Mouse (Mus musculus) heart, embryonic 12.5 days (tissue): ENCODE measurements around the gene Gm14418. TPM values are rescaled to one million over a fixed set of nuclear protein-coding genes. Genes with fewer than 3 reads are reported as not detected.
"Not testable (repeated sequence)": the region's sequence is repeated elsewhere in the genome, so short reads cannot be mapped to it uniquely, and the experiment has no call there.

Source experiments
- ATAC-seq: fragments of 200-750 bp; cut with Nextera tagmentation; 2 replicates; pipeline ENCODE4 v1.8.0; 2017; ENCODE audit warnings: moderate TSS enrichment, moderate library complexity; ENCODE audit not compliant: insufficient number of reproducible peaks, low FRiP score
- H3K27ac ChIP-seq: fragments of 300-500 bp; sonication (generic); 2 replicates; pipeline ENCODE4 v1.5.1; 2016; ENCODE audit warnings: mild to moderate bottlenecking, moderate library complexity; ENCODE audit not compliant: poor library complexity, severe bottlenecking
- H3K27me3 ChIP-seq: fragments of 300-500 bp; sonication (generic); replicated peaks from 2 replicates; pipeline ENCODE4 v1.6.1; 2016; ENCODE audit warnings: mild to moderate bottlenecking, moderate library complexity
- H3K36me3 ChIP-seq: fragments of 300-500 bp; sonication (generic); 2 replicates; pipeline ENCODE4 v1.6.1; 2016; ENCODE audit warnings: mild to moderate bottlenecking, moderate library complexity
- H3K4me1 ChIP-seq: fragments of 300-500 bp; sonication (generic); replicated peaks from 2 replicates; pipeline ENCODE4 v1.6.1; 2016; ENCODE audit warnings: mild to moderate bottlenecking
- H3K4me2 ChIP-seq: fragments of 300-500 bp; sonication (generic); 2 replicates; pipeline ENCODE4 v1.6.1; 2016; ENCODE audit warnings: mild to moderate bottlenecking, moderate library complexity
- H3K4me3 ChIP-seq: fragments of 300-500 bp; sonication (generic); 2 replicates; pipeline ENCODE4 v1.5.1; 2016; ENCODE audit warnings: mild to moderate bottlenecking
- H3K9ac ChIP-seq: fragments of 300-500 bp; sonication (generic); 2 replicates; pipeline ENCODE4 v1.6.1; 2016; ENCODE audit warnings: mild to moderate bottlenecking, moderate library complexity
- H3K9me3 ChIP-seq: fragments of 300-500 bp; sonication (generic); replicated peaks from 2 replicates; pipeline ENCODE4 v1.6.1; 2016; ENCODE audit warnings: mild to moderate bottlenecking, moderate library complexity
- WGBS: fragments of 180-500 bp; shearing (Covaris S2); methylation state at CpG from one replicate; pipeline ENCODE4 v1.1.7; 2016; 5-methylcytosine and 5-hydroxymethylcytosine counted together
- polyA plus RNA-seq: library from polyadenylated mRNA; unstranded; fragments of >200 nt; fragmentation: Nextera tagmentation; extraction: Ambion mirVana; gene quantifications from 2 replicates; pipeline ENCODE4 v1.2.1, GENCODE M21; 2016

The Gm14418 gene
- polyA plus RNA-seq, result 7.7 and 8.5 TPM in 2 replicates

GRCm38 (mm10) chr2:177398096-177398495, at the start of gene Gm14418:
TSS of gene Gm14418 (minus strand) at chr2:177398320.
- Histone ChIP-seq H3K4me3 (peak within 1 kb of the TSS; percentile 50), H3K4me2 (peak within 1 kb of the TSS; percentile 49)
- H3K9ac ChIP-seq, H3K9me3 ChIP-seq, H3K27ac ChIP-seq, H3K4me1 ChIP-seq, H3K36me3 ChIP-seq, ATAC-seq, H3K27me3 ChIP-seq: not testable (repeated sequence)
- 29% methylated on average over 6 of the region's 6 CpGs for WGBS

Other genes starting within 250 kb of the Gm14418 start
- gene Gm14410, start 191.9 kb downstream of the Gm14418 start, polyA plus RNA-seq, result 18.8 and 19.5 TPM in 2 replicates
- not detected in 2 replicates for gene Gm14409, start 131.3 kb downstream of the Gm14418 start, polyA plus RNA-seq
- 0.28 and 0.48 TPM in 2 replicates for gene Gm14412, start 74.0 kb downstream of the Gm14418 start, polyA plus RNA-seq
- 10.2 and 11.7 TPM in 2 replicates for gene Zfp970, start 66.4 kb upstream of the Gm14418 start, polyA plus RNA-seq
- gene Gm14403, start 99.9 kb upstream of the Gm14418 start, polyA plus RNA-seq, result 6.2 and 6.5 TPM in 2 replicates
- gene Gm14406, start 179.9 kb upstream of the Gm14418 start, polyA plus RNA-seq, result not detected in 2 replicates